Mouse (Mus musculus) heart, postnatal 4 days (tissue): Measurements from ENCODE around the gene Dlst. TPM values are rescaled to one million over a fixed set of nuclear protein-coding genes. Genes with fewer than 3 reads are reported as not detected.
A peak's percentile ranks its signal among the peaks of the same experiment; 100 is the strongest.

Experiments used
- DNase-seq: peaks from one replicate; pipeline ENCODE4 v3.0.0; 2021
- total RNA-seq, 2 experiments: library from RNA; stranded (reverse); gene quantifications; 2 replicates each; pipeline ENCODE4 v1.2.3; 2021

The Dlst gene
- total RNA-seq, 2 experiments from 2014 or later: 538 to 559 TPM

- DNase-seq: no peak
These were observed 40.6 kb downstream of the Dlst start, which contains the start of gene Rps6kl1 for GRCm38 (mm10) chr12:85151002-85151774. Gene Rps6kl1, minus strand, starts transcription at chr12:85151264.

DNA sequence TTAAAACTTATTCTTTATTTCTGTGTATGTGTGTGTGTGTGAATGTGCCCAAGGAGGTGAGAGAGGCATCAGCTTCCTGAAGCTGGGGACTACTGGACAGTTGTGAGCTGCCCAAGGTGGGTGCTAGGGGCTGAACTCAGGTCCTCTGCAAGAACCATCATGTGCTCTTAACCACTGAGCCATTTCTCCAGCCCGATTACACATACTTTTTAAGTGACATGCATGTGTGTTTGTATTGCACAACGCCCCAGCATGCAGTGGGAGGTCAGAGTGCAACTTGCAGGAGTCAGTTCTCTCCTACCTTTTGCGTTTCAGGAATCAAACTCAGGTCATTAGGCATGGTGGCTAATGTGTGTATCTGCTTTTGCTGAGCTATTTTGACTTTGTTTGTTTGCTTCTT lies 42.4 kb downstream of the Dlst start:
- DNase-seq: no peak

GRCm38 (mm10) chr12:85156324-85156723 lies 45.7 kb downstream of the Dlst start:
- no peak for DNase-seq

- no peak for DNase-seq
These were observed 47.3 kb downstream of the Dlst start for GRCm38 (mm10) chr12:85157797-85158460.

DNA sequence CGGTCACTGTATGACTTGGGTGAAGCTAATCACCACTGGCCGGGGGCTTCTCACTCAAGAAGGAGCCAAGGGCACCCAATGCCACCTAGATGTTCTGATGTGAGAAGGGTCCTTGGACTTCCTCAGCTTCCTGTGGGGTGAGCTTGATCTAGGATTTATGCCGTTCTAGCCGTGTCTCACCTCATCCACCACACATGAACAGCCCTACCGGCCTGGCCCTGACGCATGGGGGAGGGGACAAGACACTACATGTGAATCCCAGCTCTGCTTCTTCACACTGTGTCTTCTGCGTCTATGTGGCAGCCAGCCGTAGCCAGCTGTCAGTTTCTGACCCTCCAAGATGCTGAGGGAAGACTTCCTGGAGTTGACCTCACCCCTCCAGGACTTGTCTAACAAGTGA lies 48.2 kb downstream of the Dlst start:
- no peak for DNase-seq

GRCm38 (mm10) chr12:85159592-85159991 lies 49.0 kb downstream of the Dlst start:
- DNase-seq: no peak

DNA sequence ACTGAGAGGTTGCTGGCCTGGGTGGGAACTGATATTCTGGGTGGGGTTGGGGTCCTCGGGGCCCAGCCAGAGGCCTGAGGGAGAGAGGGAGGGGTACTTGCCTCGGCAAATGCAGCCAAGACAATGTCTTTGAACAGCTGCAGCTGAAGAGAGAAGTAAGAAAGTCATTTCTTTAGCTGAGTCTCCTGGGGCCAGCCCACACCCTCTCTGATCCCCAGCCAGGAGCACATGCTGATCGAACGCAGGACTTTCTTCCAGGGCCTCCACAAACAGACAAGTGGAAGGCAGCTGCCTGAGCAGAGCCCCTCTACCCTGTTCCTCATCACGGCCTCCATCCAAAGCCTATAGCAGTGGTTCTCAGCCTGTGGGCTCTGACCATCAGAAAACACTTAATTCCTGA lies 54.4 kb downstream of the Dlst start:
- no peak for DNase-seq

DNA sequence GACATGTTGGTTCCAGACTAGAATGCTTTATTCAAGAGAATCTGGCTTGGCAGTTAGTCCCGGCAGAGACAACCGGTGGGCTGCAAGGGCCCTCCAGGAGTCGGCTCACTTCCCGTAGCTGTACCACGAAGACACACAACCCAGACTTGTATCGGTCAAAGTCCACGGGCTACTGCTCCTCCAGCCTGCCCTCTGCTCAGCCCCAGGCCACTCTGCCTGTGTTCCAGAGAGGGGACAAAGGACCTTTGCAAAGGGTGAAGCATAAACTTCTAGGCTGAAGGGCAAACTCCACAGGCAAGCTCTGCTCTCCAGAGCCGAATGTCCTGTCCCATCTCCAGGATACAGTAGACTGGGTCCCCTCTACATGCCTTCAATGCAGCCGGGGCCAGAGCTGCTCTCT lies 56.0 kb downstream of the Dlst start:
- no peak for DNase-seq

DNA sequence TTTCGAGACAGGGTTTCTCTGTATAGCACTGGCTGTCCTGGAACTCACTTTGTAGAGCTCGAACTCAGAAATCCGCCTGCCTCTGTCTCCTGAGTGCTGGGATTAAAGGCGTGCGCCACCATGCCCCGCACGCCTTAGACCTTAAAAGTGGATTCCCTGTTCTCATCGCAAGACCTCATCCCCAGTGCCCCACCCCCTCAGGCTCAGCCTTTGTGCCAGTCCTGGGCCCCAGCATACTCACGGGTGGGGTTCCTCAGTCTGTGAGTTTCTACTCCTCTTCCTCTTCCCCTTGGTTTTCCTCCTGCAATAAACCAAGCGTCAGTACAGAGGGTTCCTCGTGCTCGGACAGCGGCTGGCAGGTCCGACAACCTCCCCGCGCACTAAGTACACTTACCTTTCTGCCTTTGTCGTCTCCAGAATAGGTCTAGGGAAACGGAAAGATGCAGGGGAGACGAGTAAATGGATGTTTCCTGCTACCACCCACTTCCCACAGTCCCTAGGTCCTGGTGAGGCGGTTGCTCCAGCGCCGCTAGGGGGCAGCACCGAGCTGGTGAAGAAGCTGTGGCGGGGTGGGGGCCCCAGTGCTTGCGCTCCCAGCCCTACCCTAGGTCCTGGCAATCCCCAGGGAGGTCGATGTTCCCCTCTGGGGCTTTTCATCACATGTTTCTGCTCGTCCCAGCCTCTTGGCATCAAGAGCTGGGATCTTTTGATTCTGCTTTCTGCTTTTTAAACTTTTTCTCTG lies 58.7 kb downstream of the Dlst start:
- DNase-seq: peak; percentile 93

GRCm38 (mm10) chr12:85169877-85170276 lies 59.2 kb downstream of the Dlst start:
- no peak for DNase-seq

GRCm38 (mm10) chr12:85170284-85170947 lies 59.8 kb downstream of the Dlst start:
- no peak for DNase-seq

- DNase-seq: no peak
These were observed 60.3 kb downstream of the Dlst start for GRCm38 (mm10) chr12:85170948-85171307.

GRCm38 (mm10) chr12:85174016-85174415 lies 63.4 kb downstream of the Dlst start:
- DNase-seq: no peak

- DNase-seq: no peak
These were observed 64.5 kb downstream of the Dlst start for GRCm38 (mm10) chr12:85175087-85175675.

DNA sequence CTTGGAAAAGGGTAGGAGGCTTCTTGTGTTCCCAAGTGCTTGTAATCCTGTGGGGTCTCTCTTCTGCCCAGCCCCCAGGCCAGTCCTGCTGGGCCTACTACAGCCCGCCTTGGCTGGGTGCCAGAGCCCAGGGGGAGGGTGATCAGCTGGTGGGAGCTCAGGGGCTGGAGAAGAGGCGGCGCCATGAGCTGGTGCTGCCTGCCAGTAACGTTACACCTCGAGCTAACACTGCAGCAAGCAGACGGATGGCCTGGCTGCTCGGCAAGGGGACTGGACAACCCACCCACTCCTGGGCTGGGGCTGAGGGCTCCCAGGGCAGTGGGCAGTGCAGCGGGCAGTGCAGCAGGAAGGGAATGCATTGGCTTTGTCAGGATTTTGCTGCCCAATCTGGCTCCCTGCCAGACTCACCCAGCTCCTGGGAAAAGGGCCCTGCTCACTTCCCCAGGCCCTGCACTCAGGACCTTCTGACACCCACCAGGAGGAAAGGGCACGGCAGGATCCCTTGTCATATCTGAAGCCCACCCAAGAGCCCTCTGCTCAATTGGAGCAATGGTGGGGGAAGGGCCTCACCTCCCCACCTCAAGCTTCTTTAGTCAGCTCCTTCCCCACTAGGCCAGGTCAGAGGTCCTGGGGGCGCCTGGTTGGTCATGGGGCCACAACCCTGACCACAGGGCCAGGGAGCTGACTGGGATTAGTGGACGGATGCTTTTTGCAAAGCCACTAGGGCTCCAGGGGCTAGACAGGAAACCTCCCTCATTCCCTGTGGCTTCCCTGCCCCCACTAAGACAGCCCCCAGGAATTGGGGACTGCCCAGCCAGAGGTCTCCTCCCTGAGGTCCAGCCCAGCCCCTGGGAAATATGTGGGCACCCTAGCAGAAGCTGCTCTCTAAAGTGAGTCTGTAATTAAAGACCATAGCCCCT lies 65.6 kb downstream of the Dlst start:
- DNase-seq: peak; percentile 68

DNA sequence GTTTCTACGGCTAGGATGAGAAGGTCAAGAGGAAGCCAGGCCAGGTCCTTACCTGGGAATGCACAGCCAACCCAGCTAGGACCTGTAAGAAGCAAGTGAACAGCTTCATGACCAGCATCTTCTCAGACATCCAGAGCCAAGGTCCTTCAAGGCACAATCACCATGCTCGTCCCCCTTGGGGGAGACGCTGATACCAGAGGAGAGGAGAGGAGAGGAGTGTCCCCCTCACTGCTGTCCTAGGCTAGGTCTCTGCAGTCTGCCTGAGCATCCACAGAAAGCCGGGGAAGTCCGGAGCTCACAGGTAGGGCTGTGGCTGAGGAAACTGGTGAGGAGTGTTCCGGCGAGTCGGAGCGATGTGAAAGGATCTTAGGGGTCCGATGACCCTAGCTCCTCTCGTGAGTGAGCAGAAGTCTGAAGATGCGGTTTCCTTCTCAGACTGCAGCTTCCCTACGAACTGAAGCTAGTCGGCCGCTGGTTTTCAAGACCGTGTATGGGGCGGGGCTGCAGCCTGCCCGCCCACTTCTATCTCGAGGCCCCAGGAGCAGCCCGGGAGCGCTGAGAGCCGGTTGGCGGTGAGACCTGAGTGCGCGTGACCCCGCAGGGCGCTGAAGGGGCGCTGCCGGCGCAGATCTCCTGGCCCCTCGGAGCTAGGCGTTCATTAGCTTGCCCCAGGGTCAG lies 66.4 kb downstream of the Dlst start:
- peak; percentile 66 for DNase-seq

- no peak for DNase-seq
These were observed 67.2 kb downstream of the Dlst start, which contains the start of gene Pgf for GRCm38 (mm10) chr12:85177740-85178239. Gene Pgf, minus strand, starts transcription at chr12:85177790.

DNA sequence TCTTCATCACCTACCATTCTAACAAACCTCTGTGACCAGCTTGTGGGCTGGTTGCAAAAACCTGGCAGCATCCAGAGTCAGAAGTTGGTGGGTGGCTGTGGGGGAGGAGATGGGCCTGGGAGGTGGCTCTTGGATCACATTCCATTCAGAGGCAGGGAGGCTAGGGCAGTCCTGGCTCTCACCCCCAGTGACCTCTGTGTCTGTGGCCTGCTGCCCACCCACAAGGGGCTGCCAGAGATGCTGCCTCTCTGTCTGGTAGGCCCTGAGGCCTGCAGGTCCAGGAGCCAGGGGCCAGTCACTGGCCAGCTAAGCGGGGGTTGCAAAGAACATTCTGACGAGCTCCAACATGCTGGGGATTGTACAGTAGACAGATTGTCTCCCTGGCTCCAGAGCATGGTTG lies 67.7 kb downstream of the Dlst start:
- no peak for DNase-seq

- no peak for DNase-seq
These were observed 71.1 kb downstream of the Dlst start for GRCm38 (mm10) chr12:85181475-85182344.

DNA sequence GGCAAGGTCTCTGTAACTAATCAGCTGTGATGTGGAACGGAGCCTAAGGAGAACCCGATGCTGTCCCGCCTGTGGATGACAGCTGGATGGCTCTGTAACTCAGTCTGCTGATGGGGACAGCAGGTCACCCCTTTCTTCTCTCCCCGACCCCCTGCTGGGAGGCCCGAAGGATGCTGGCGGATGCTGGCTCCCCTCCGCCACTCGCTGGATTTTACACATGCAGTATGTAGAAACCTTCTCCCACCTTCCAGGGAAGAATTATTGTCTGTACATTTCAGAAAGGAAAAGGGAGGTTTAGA lies 71.7 kb downstream of the Dlst start:
- DNase-seq: no peak
